Mouse (Mus musculus) CH12.LX (cell line): ENCODE measurements around the gene Commd1.

Experiments
- CTCF ChIP-seq, 2 experiments: IDR thresholded peaks in 1 of 2; conservative IDR thresholded peaks in 1 of 2; 2 replicates each; pipeline ENCODE4 v1.5.1; 2011 to 2012; ENCODE audit warnings: low read depth in 2 of 2, low read length in 2 of 2, improper control_type of control experiment in 1 of 2, inconsistent platforms in 1 of 2, mild to moderate bottlenecking in 1 of 2, moderate library complexity in 1 of 2
- EP300 ChIP-seq: IDR thresholded peaks from 2 replicates; pipeline ENCODE4 v1.6.1; 2011; ENCODE audit warnings: low read length, improper control_type of control experiment

GRCm38 (mm10) chr11:22897642-22898041, 84.5 kb downstream of the Commd1 start:
- no peak for TF ChIP-seq EP300
- TF ChIP-seq CTCF (conservative IDR thresholded peaks at IDR 0.05 in 1 of 2, IDR thresholded peaks at IDR 0.05 in 1 of 2; ENCODE audit: low read depth in 2 of 2, low read length in 2 of 2), result no peak
